Mouse (Mus musculus) limb, embryonic 15.5 days (tissue): Measurements from ENCODE around the gene Tmprss11a. TPM values are rescaled to one million over a fixed set of nuclear protein-coding genes. Genes with fewer than 3 reads are reported as not detected.

Experiments used
- ATAC-seq: fragments of 200-750 bp; cut with Nextera tagmentation; 2 replicates; pipeline ENCODE4 v1.8.0; 2017; ENCODE audit warnings: low read depth, moderate TSS enrichment; ENCODE audit not compliant: insufficient number of reproducible peaks, low FRiP score, low TSS enrichment
- H3K27ac ChIP-seq: fragments of 300-500 bp; sonication (generic); 2 replicates; pipeline ENCODE4 v1.5.1; 2015; ENCODE audit warnings: moderate library complexity, mild to moderate bottlenecking, inconsistent platforms
- H3K27me3 ChIP-seq: fragments of 300-500 bp; sonication (generic); 2 replicates; pipeline ENCODE4 v1.6.1; 2015; ENCODE audit warnings: inconsistent platforms
- H3K36me3 ChIP-seq: fragments of 300-500 bp; sonication (generic); 2 replicates; pipeline ENCODE4 v1.6.1; 2015; ENCODE audit warnings: inconsistent platforms
- H3K4me1 ChIP-seq: fragments of 300-500 bp; sonication (generic); 2 replicates; pipeline ENCODE4 v1.6.1; 2015; ENCODE audit warnings: inconsistent platforms
- H3K4me2 ChIP-seq: fragments of 300-500 bp; sonication (generic); 2 replicates; pipeline ENCODE4 v1.6.1; 2015; ENCODE audit warnings: mild to moderate bottlenecking, inconsistent platforms
- H3K4me3 ChIP-seq: fragments of 300-500 bp; sonication (generic); 2 replicates; pipeline ENCODE4 v1.5.1; 2015; ENCODE audit warnings: mild to moderate bottlenecking, inconsistent platforms
- H3K9ac ChIP-seq: fragments of 300-500 bp; sonication (generic); 2 replicates; pipeline ENCODE4 v1.6.1; 2015; ENCODE audit warnings: inconsistent platforms
- H3K9me3 ChIP-seq: fragments of 300-500 bp; sonication (generic); 2 replicates; pipeline ENCODE4 v1.6.1; 2016; ENCODE audit warnings: inconsistent platforms
- WGBS: fragments of 180-500 bp; shearing (Covaris S2); methylation state at CpG from one replicate; pipeline ENCODE4 v1.1.7; 2015; 5-methylcytosine and 5-hydroxymethylcytosine counted together
- polyA plus RNA-seq: library from polyadenylated mRNA; unstranded; fragments of >200 nt; fragmentation: Nextera tagmentation; extraction: Ambion mirVana; gene quantifications from 2 replicates; pipeline ENCODE4 v1.2.1, GENCODE M21; 2015

Tmprss11a gene
- polyA plus RNA-seq, result not detected in 2 replicates

GRCm38 (mm10) chr5:86468890-86469289, at the start of gene Tmprss11a:
Gene Tmprss11a (minus strand): TSS chr5:86468990.
- Histone ChIP-seq H3K4me2 (no peak within 1 kb of the TSS), H3K4me1 (no peaks in the 10 kb centered on the region), H3K36me3 (no peaks in the 10 kb centered on the region), H3K9me3 (no peaks in the 10 kb centered on the region), H3K9ac (no peak within 1 kb of the TSS), H3K27ac (no peak within 1 kb of the TSS), H3K27me3 (no peaks in the 10 kb centered on the region), H3K4me3 (no peak within 1 kb of the TSS)
- ATAC-seq, result no peak
- 58% methylated on average over 4 of the region's 4 CpGs for WGBS

GRCm38 (mm10) chr5:86518500-86518899, 49.7 kb upstream of the Tmprss11a start, which contains the start of gene Tmprss11g:
Gene Tmprss11g (minus strand): TSS chr5:86518600.
- Histone ChIP-seq H3K4me2 (no peak within 1 kb of the TSS), H3K36me3 (no peaks in the 10 kb centered on the region), H3K4me1 (no peaks in the 10 kb centered on the region), H3K9ac (no peak within 1 kb of the TSS), H3K27ac (no peak within 1 kb of the TSS), H3K9me3 (no peaks in the 10 kb centered on the region), H3K4me3 (no peak within 1 kb of the TSS), H3K27me3 (no peaks in the 10 kb centered on the region)
- WGBS, result 70% methylated on average over 9 of the region's 9 CpGs
- ATAC-seq, result no peak

- Histone ChIP-seq H3K27ac (no peak overlapping the region), H3K9ac (no peak overlapping the region), H3K9me3 (no peaks in the 10 kb centered on the region), H3K27me3 (no peaks in the 10 kb centered on the region), H3K4me3 (no peak overlapping the region), H3K36me3 (no peaks in the 10 kb centered on the region), H3K4me2 (no peak overlapping the region), H3K4me1 (no peaks in the 10 kb centered on the region)
- no peak for ATAC-seq
- WGBS, result 77% methylated on average over 5 of the region's 5 CpGs
Measured at GRCm38 (mm10) chr5:86511538-86511937, 42.7 kb upstream of the Tmprss11a start.

- no peaks in the 10 kb centered on the region for H3K4me1 ChIP-seq
- H3K27me3 ChIP-seq, result no peaks in the 10 kb centered on the region
- no peaks in the 10 kb centered on the region for H3K36me3 ChIP-seq
- H3K9me3 ChIP-seq, result no peaks in the 10 kb centered on the region
- no peak overlapping the region for H3K9ac ChIP-seq
- WGBS, result 68% methylated on average over 1 of the region's 1 CpGs
- H3K4me2 ChIP-seq, result no peak overlapping the region
- H3K4me3 ChIP-seq, result no peak overlapping the region
- H3K27ac ChIP-seq, result no peak overlapping the region
- no peak for ATAC-seq
Measured at GRCm38 (mm10) chr5:86493453-86493852, 24.7 kb upstream of the Tmprss11a start.

GRCm38 (mm10) chr5:86482562-86482961, 13.8 kb upstream of the Tmprss11a start:
- H3K9ac ChIP-seq, result no peak overlapping the region
- no peaks in the 10 kb centered on the region for H3K9me3 ChIP-seq
- no peaks in the 10 kb centered on the region for H3K36me3 ChIP-seq
- no peak overlapping the region for H3K27ac ChIP-seq
- no peak overlapping the region for H3K4me2 ChIP-seq
- 65% methylated on average over 2 of the region's 2 CpGs for WGBS
- no peaks in the 10 kb centered on the region for H3K4me1 ChIP-seq
- ATAC-seq, result no peak
- no peak overlapping the region for H3K4me3 ChIP-seq
- no peaks in the 10 kb centered on the region for H3K27me3 ChIP-seq

GRCm38 (mm10) chr5:86482031-86482430, 13.2 kb upstream of the Tmprss11a start:
- ATAC-seq, result no peak
- H3K9me3 ChIP-seq, result no peaks in the 10 kb centered on the region
- 79% methylated on average over 1 of the region's 1 CpGs for WGBS

GRCm38 (mm10) chr5:86473859-86474258, 5.1 kb upstream of the Tmprss11a start:
- 77% methylated on average over 9 of the region's 9 CpGs for WGBS

More at GRCm38 (mm10) chr5:86482031-86482430, 13.2 kb upstream of the Tmprss11a start:
- Histone ChIP-seq H3K9ac (no peak overlapping the region), H3K36me3 (no peaks in the 10 kb centered on the region), H3K27ac (no peak overlapping the region), H3K4me1 (no peaks in the 10 kb centered on the region), H3K4me2 (no peak overlapping the region), H3K27me3 (no peaks in the 10 kb centered on the region), H3K4me3 (no peak overlapping the region)

GRCm38 (mm10) chr5:86439306-86439705, 29.5 kb downstream of the Tmprss11a start:
- Histone ChIP-seq H3K36me3 (no peaks in the 10 kb centered on the region), H3K27me3 (no peaks in the 10 kb centered on the region), H3K4me1 (no peaks in the 10 kb centered on the region), H3K27ac (no peak overlapping the region), H3K9ac (no peak overlapping the region), H3K9me3 (no peaks in the 10 kb centered on the region), H3K4me2 (no peak overlapping the region), H3K4me3 (no peak overlapping the region)
- no peak for ATAC-seq
- 27% methylated on average over 2 of the region's 2 CpGs for WGBS

More at GRCm38 (mm10) chr5:86473859-86474258, 5.1 kb upstream of the Tmprss11a start:
- ATAC-seq, result no peak
- H3K36me3 ChIP-seq, result no peaks in the 10 kb centered on the region
- H3K4me3 ChIP-seq, result no peak overlapping the region
- H3K9me3 ChIP-seq, result no peaks in the 10 kb centered on the region
- H3K27ac ChIP-seq, result no peak overlapping the region
- H3K4me2 ChIP-seq, result no peak overlapping the region
- H3K27me3 ChIP-seq, result no peaks in the 10 kb centered on the region
- H3K9ac ChIP-seq, result no peak overlapping the region
- H3K4me1 ChIP-seq, result no peaks in the 10 kb centered on the region

- no peaks in the 10 kb centered on the region for H3K4me1 ChIP-seq
- no peak for ATAC-seq
- no peaks in the 10 kb centered on the region for H3K27me3 ChIP-seq
- H3K9ac ChIP-seq, result no peak overlapping the region
- H3K4me3 ChIP-seq, result no peak overlapping the region
- no peaks in the 10 kb centered on the region for H3K36me3 ChIP-seq
- H3K4me2 ChIP-seq, result no peak overlapping the region
- no peaks in the 10 kb centered on the region for H3K9me3 ChIP-seq
- no peak overlapping the region for H3K27ac ChIP-seq
Measured at GRCm38 (mm10) chr5:86438548-86438947, 30.2 kb downstream of the Tmprss11a start.

GRCm38 (mm10) chr5:86432697-86433096, 36.1 kb downstream of the Tmprss11a start:
- 1% methylated on average over 2 of the region's 2 CpGs for WGBS
- no peak for ATAC-seq
- Histone ChIP-seq H3K9ac (no peak overlapping the region), H3K4me1 (no peaks in the 10 kb centered on the region), H3K4me3 (no peak overlapping the region), H3K27me3 (no peaks in the 10 kb centered on the region), H3K4me2 (no peak overlapping the region), H3K27ac (no peak overlapping the region), H3K36me3 (no peaks in the 10 kb centered on the region), H3K9me3 (no peaks in the 10 kb centered on the region)

- no peak overlapping the region for H3K9ac ChIP-seq
- ATAC-seq, result no peak
- no peak overlapping the region for H3K27ac ChIP-seq
- no peaks in the 10 kb centered on the region for H3K9me3 ChIP-seq
- H3K4me1 ChIP-seq, result no peaks in the 10 kb centered on the region
- no peak overlapping the region for H3K4me2 ChIP-seq
- H3K36me3 ChIP-seq, result no peaks in the 10 kb centered on the region
- H3K27me3 ChIP-seq, result no peaks in the 10 kb centered on the region
- H3K4me3 ChIP-seq, result no peak overlapping the region
- 65% methylated on average over 5 of the region's 5 CpGs for WGBS
Measured at GRCm38 (mm10) chr5:86431096-86431495, 37.7 kb downstream of the Tmprss11a start.

GRCm38 (mm10) chr5:86421323-86422028, 47.3 kb downstream of the Tmprss11a start:
- H3K27ac ChIP-seq, result no peak overlapping the region
- H3K36me3 ChIP-seq, result no peaks in the 10 kb centered on the region
- H3K4me3 ChIP-seq, result no peak overlapping the region
- H3K9me3 ChIP-seq, result no peaks in the 10 kb centered on the region
- ATAC-seq, result no peak
- no peaks in the 10 kb centered on the region for H3K27me3 ChIP-seq
- no peak overlapping the region for H3K4me2 ChIP-seq
- no peaks in the 10 kb centered on the region for H3K4me1 ChIP-seq
- 35% methylated on average over 3 of the region's 3 CpGs for WGBS
- H3K9ac ChIP-seq, result no peak overlapping the region
